8 mouse cellular contexts compared by ENCODE assay signal in the genomic region with DNA sequence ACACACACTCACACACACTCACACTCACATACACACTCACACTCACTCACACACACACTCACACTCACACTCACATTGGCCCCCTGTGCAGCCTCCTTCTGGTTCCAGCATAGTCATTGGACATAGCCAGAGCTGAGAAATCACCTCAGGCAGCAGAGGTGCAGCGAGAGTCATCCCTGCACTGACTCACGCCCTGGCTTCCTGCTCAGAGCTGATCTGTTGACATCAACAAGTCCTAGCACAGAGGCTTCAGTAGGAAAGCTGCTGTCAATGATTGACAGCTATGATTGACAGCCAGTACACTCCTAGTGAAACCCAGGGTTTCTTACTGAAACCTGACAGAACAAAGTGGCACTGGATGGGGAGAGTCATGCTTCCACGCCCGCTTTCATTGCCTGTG. TPM values are rescaled to one million over a fixed set of nuclear protein-coding genes. Genes with fewer than 3 reads are reported as not detected.
DNase-seq lines count a peak whose midpoint lies in the region; ATAC-seq and TF ChIP-seq lines count a peak whose summit lies in the region.

No protein-coding gene starts in this region.

- no peak for DNase-seq in midbrain, embryonic 10.5 days (ENCODE audit: low spot score)
- DNase-seq in adipocyte (ENCODE audit: low spot score), result peak; percentile 46
- DNase-seq in kidney, postnatal 0 days (ENCODE audit: low spot score), result peak; percentile 59
- DNase-seq in Muller cell, postnatal 12 days (ENCODE audit: inconsistent ontology term), result no peak
- no peak for DNase-seq in spleen, adult 12 weeks (ENCODE audit: low spot score)
- no peak for DNase-seq in frontal cortex, postnatal 14 days (ENCODE audit: low spot score in 2 of 2)

- 87% methylated on average over 4 of the region's 4 CpGs for WGBS in midbrain, embryonic 10.5 days
- WGBS in midbrain, embryonic 13.5 days, result 79% methylated on average over 4 of the region's 4 CpGs
- 64% methylated on average over 4 of the region's 4 CpGs for WGBS in kidney, postnatal 0 days

- peaks cover 58% of the 10 kb centered on the region for H3K4me1 ChIP-seq in midbrain, embryonic 10.5 days
- peaks cover 29% of the 10 kb centered on the region for H3K4me1 ChIP-seq in midbrain, embryonic 13.5 days (replicated peaks)
- H3K4me1 ChIP-seq in kidney, postnatal 0 days (replicated peaks; ENCODE audit: insufficient read depth, low read length), result peaks cover 45% of the 10 kb centered on the region

- no peak overlapping the region for H3K9ac ChIP-seq in midbrain, embryonic 13.5 days (replicated peaks)
- no peak overlapping the region for H3K9ac ChIP-seq in kidney, postnatal 0 days (ENCODE audit: low read depth, low read length)

- no peak overlapping the region for H3K4me2 ChIP-seq in midbrain, embryonic 13.5 days (replicated peaks)
- H3K4me2 ChIP-seq in kidney, postnatal 0 days (ENCODE audit: low read length), result no peak overlapping the region

- no peaks in the 10 kb centered on the region for H3K9me3 ChIP-seq in midbrain, embryonic 10.5 days (replicated peaks)
- no peaks in the 10 kb centered on the region for H3K9me3 ChIP-seq in midbrain, embryonic 13.5 days
- H3K9me3 ChIP-seq in kidney, postnatal 0 days (replicated peaks; ENCODE audit: low read length), result no peaks in the 10 kb centered on the region

- no peak overlapping the region for H3K4me3 ChIP-seq in midbrain, embryonic 10.5 days
- no peak overlapping the region for H3K4me3 ChIP-seq in midbrain, embryonic 13.5 days (replicated peaks)
- no peak overlapping the region for H3K4me3 ChIP-seq in kidney, postnatal 0 days (replicated peaks; ENCODE audit: low read depth, low read length)

- H3K36me3 ChIP-seq in midbrain, embryonic 10.5 days, result no peaks in the 10 kb centered on the region
- H3K36me3 ChIP-seq in midbrain, embryonic 13.5 days, result no peaks in the 10 kb centered on the region
- H3K36me3 ChIP-seq in kidney, postnatal 0 days (ENCODE audit: insufficient read depth, low read length), result no peaks in the 10 kb centered on the region

- TF ChIP-seq CTCF in kidney, postnatal 0 days (IDR thresholded peaks at IDR 0.05; ENCODE audit: low read depth), result no peak

- no peaks in the 10 kb centered on the region for H3K27me3 ChIP-seq in midbrain, embryonic 10.5 days (ENCODE audit: low read depth, poor library complexity, severe bottlenecking)
- no peaks in the 10 kb centered on the region for H3K27me3 ChIP-seq in midbrain, embryonic 13.5 days
- H3K27me3 ChIP-seq in kidney, postnatal 0 days (ENCODE audit: insufficient read depth, low read length), result no peaks in the 10 kb centered on the region

- peak overlapping the region; percentile 50; the same call in 1 of the 2 replicates for H3K27ac ChIP-seq in midbrain, embryonic 10.5 days (replicated peaks)
- H3K27ac ChIP-seq in midbrain, embryonic 13.5 days, result no peak overlapping the region; the same call in 1 of the 2 replicates
- peak overlapping the region; percentile 88 for H3K27ac ChIP-seq in kidney, postnatal 0 days

- ATAC-seq in midbrain, embryonic 13.5 days, result no peak
- peak; percentile 76 for ATAC-seq in kidney, postnatal 0 days (replicated peaks; ENCODE audit: low FRiP score, low read depth)
- ATAC-seq in neutrophil, adult 5-6 weeks (ENCODE audit: extremely low read depth, insufficient number of reproducible peaks, low FRiP score, poor library complexity, severe bottlenecking), result peak; percentile 63

RNA-seq across cellular contexts. Expression of a gene that starts 44.7 kb away (rescaled TPM):
- 68.3 and 71.3 TPM in 2 replicates for polyA plus RNA-seq in midbrain, embryonic 10.5 days (2016; fragmentation: Nextera tagmentation; extraction: Ambion mirVana)
- polyA plus RNA-seq in midbrain, embryonic 13.5 days (2015; fragmentation: Nextera tagmentation; extraction: Ambion mirVana), result 64.9 and 70.0 TPM in 2 replicates
- polyA plus RNA-seq in kidney, postnatal 0 days (2015; fragmentation: Nextera tagmentation; extraction: Ambion mirVana), result 63.5 and 65.1 TPM in 2 replicates
- 35.9 and 44.0 TPM in 2 replicates for total RNA-seq in neutrophil, adult 5-6 weeks (2017)

RNA-seq across cellular contexts. Expression of a gene that starts 59.1 kb away (rescaled TPM):
- 33.8 and 34.9 TPM in 2 replicates for polyA plus RNA-seq in midbrain, embryonic 10.5 days (2016; fragmentation: Nextera tagmentation; extraction: Ambion mirVana)
- polyA plus RNA-seq in midbrain, embryonic 13.5 days (2015; fragmentation: Nextera tagmentation; extraction: Ambion mirVana), result 16.8 and 19.0 TPM in 2 replicates
- 31.6 and 35.9 TPM in 2 replicates for polyA plus RNA-seq in kidney, postnatal 0 days (2015; fragmentation: Nextera tagmentation; extraction: Ambion mirVana)
- 32.9 and 38.6 TPM in 2 replicates for total RNA-seq in neutrophil, adult 5-6 weeks (2017)

Comparison
In these comparisons a context has a peak if more than half of its experiments do, and no peak if none do; other contexts are left out.
1. DNase-seq: peak in adipocyte (single experiment) and kidney, postnatal 0 days (single experiment); none in midbrain, embryonic 10.5 days (single experiment), Muller cell, postnatal 12 days (single experiment), spleen, adult 12 weeks (single experiment) and frontal cortex, postnatal 14 days (0 of 2).